Mouse (Mus musculus) spleen, adult 2 months (tissue): Measurements from ENCODE around the gene Yipf6.

ENCODE experiments used
- CTCF ChIP-seq: fragments of 200-500 bp; IDR thresholded peaks from 2 replicates; pipeline ENCODE4 v1.5.1; 2011; ENCODE audit warnings: mild to moderate bottlenecking, inconsistent platforms; ENCODE audit not compliant: insufficient read depth, insufficient read length, insufficient replicate concordance; ENCODE audit errors: extremely low read depth
- POLR2A ChIP-seq: fragments of 200-500 bp; IDR thresholded peaks from 2 replicates; pipeline ENCODE4 v1.6.1; 2011; ENCODE audit warnings: low read depth, low read length, inconsistent platforms

DNA sequence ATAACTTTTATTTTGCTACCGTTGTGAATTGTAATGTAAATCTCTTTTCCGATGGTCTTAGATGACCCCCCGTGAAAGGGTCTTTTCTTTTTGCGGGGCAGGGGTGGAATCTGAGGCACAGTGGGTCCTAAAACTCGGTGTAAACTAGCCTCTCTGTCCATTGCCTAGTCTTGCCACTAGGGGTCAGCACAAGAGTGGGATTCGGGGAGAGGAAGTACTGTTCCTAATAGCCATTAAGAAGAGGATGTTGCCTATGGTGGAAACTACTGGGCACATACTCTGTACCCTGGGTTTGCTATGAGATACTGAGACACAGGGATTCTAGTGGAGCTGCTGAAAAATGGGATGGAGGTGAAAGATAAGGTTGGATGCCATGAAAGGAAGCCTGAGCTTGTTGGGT is 53.5 kb downstream of the Yipf6 start:
- TF ChIP-seq CTCF (peak; percentile 25; the same call in 1 of the 2 replicates), POLR2A (no peak)
